Mouse (Mus musculus) left cerebral cortex, postnatal 25 days (tissue): ENCODE data around the gene Gipc3. TPM values are rescaled to one million over a fixed set of nuclear protein-coding genes. Genes with fewer than 3 reads are reported as not detected.

ENCODE experiments used
- DNase-seq, 2 experiments: peaks; one replicate each; pipeline ENCODE4 v3.0.0; 2022; ENCODE audit warnings: low spot score in 2 of 2, mixed read lengths in 1 of 2
- intact Hi-C: fragments of 180-260 bp; cut with DNase I; formaldehyde crosslinking; loops from one replicate; pipeline ENCODE4 v1.15.1; 2025
- total RNA-seq, 2 experiments: library from RNA; stranded (reverse); gene quantifications; 2 replicates each; pipeline ENCODE4 v1.2.3; 2021

The Gipc3 gene
- total RNA-seq, 2 experiments from 2014 or later: 0.92 to 0.96 TPM

DNA sequence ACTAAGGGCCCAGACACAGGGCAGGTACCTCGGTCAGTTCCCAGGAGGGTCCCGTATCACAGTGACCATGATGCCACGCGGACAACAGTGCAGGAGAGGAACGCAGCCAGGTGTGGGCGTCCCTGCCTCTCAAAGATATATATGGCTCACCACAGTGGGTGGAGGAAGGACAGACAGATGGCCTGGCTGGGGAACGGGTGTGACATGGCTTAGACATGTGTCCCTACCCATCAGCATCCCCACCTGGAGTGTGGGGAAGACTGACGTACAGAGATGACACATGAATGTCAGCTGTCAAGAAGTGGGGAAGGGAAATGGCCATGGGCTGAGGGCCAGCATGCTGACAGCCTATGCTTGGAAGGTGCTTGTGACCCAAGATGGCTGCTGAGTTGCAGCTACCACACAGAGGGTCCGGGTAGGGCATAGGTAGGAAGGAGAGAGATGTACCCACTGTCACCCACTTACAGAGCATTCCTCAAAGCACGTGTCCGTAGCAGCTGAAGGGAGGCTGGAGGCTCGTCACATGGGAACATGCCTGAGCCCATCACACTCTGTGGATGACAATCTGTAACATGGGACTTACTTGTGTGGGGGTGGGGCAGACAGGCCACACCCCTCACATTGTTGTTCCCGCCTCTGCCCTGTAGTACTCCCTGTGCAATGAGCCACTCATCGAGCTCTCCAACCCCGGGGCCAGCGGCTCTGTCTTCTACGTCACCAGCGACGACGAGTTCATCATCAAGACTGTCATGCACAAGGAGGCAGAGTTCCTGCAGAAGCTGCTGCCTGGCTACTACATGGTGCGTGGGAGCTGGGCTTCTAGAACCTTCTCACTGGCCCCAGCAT, 36.0 kb downstream of the Gipc3 start:
- intact Hi-C loops: loop anchor here (1.0 kb wide), 1 partner anchor 14 kb away; no protein-coding TSS in a partner anchor
- peak in 1 of 2 experiments; percentile 87 for DNase-seq

DNA sequence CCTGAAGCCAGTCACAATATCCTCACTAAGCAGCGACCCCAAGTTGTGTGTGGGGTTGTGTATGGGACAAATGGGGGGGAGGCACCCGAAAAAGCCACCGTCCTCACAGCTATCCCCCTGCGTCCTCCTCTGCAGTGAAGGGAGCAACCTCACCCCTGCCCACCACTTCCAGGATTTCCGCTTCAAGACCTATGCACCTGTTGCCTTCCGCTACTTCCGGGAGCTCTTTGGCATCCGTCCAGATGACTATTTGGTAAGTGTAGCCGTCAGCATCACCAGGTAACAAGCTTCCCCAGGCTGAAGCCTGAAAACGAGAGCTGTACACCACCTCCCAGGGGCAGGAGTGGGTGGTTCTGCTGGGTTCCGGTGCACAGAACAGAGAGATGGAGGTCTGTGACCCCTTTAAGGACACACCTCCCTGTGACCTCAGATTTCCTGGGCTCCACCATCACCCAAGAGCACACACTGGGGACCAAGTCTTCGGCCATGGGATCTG, 36.8 kb downstream of the Gipc3 start:
- intact Hi-C loops: no loop called here
- DNase-seq: no peak

DNA sequence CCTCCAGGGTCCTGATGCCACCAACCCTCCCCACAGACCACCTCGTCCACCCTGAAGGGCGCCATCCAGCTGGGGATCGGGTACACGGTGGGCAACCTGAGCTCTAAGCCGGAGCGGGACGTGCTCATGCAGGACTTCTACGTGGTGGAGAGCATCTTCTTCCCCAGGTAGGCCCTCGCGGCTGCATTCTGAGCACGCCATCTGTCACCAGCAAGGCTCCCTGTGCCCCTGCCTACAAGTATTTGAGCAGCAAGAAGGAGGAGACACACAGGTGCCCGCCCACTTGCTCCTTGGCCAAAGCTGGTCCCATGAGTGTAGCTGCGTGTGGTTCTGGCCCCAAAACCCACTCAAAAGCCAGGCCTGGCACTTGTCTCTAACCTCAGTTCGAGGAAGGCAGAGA, 37.4 kb downstream of the Gipc3 start:
- DNase-seq: no peak
- intact Hi-C loops: no loop called here

DNA sequence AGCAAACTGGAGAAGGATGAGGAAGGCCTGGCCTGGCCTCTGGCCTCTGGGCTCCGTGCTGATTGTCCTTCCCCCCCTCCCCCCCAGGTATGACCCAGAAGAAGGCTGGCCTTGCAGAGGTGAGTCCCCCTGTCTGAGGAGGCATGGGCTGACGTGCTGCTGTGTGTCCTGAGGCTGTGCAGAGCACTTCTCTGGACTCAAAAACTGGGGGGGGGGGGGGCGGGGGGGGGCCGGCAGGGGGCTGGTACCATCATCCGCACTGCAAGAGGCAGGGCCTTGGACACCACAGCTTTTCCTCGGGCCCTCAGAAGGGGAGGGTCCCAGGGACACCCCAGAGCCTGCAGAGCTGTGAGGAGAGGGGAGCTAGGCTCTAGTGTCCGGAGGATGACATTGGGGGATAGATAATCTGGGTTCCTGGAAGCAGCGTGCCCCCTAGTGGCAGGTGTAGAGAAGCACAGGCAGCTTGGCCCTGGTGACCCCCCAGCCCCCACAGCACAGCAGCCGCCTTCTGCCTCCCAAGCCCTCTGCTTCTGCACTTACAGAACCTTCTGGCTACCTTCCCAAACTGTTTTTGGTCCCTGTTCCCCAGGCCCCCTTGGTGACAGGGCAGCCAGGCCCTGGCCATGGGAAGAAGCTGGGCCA, 38.3 kb downstream of the Gipc3 start:
- DNase-seq: peak in 1 of 2 experiments; percentile 55
- intact Hi-C loops: no loop called here

DNA sequence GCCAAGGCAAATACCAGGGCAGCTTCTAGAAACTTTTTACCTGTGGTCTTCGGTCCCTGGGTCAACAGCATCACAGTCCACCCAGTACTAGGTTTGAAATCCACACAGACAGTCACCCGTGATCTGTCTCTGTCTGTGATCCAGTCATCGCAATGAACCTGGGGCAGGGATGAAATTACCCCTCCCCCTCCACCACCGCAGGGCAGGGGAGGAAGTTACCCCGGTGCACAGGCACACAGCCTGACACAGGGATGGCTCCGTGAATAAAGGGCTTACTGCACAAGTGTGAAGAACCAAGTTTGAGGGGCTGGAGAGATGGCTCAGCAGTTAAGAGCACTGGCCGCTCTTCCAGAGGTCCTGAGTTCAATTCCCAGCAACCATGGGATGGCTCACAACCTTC, 39.3 kb downstream of the Gipc3 start:
- no peak for DNase-seq
- intact Hi-C loops: no loop called here

DNA sequence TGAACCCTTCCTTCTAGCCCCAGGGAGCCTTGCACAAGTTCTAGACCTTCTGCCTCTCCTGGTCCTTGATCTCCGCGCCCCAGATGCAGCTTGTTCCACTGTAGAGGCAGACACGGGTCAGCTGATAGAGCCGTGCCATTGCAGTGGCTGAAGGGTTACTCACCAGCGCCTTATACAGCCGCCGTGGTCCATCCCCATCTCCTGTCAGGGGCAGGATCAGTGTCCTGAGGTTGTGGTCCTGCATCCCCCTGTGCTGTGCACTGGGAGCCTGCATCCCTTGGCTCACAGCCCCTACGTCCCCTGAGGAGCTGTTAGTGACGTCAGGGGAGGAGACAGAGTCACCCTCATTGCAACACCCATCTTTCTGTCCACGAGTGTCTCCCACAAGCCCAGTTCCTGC, 39.8 kb downstream of the Gipc3 start:
- intact Hi-C loops: no loop called here
- DNase-seq: no peak

DNA sequence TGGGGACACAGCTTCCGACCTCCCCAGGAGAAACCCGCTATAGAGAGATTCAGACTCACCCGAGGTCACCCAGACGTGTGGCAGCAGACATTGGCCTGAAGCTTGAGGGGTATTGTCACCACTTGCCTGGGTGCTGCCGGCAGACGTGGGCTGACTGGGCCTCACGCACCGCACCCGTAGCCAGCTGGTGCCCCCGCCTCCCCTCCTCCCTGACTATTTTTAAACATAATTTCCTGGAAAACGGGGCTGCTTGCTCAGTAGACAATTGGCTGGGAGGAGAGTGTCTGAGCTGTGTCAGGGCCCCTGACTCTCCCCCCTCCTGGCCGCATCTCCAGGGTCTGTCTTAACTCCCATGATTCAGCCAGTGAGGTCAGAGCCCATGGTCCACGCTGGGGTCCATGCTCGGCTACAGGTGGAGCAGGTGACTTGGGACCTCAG, 40.3 kb downstream of the Gipc3 start:
- DNase-seq: peak; percentile 72 to 91
- intact Hi-C loops: no loop called here

DNA sequence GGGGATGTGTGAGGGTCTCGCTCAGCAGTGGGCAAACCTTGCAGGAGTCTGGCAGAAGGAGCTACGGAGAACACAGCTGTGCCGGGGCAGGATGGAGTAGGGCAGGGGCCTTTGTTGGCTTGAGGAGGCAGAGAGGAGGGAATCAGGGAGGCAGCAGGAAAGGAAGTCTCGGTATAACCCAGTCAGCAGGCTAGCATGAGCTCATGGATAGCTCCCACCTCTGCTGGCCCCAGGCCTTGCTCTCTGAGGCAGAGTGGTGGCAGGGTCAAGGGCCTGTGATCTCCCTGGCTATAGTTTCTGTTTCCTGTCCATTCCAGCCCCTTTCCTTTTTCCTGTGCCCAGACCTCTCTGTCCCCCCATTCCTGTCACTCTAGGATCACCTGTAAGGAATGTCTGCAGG, 40.8 kb downstream of the Gipc3 start:
- DNase-seq: no peak

DNA sequence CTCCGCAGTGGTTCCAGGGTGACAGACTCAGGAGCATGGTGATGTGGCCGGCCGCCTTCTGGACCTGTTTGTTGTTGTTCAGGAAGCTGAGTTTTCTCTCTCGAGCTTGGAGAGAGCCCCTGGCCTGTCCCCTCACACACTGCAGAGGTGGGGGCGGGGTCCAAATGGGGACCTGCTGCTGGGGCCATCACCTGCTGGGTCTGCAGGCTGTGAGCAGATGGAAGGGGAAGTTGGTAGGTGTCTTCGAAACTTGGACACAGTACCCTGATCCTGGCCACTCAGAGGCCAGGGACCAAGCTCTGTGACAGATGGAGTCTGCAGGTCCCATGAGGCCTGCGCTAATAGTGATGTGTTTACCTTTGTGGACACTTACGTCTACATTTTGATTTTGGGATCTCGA, 41.7 kb downstream of the Gipc3 start:
- DNase-seq: no peak
- intact Hi-C loops: no loop called here

More for the DNA sequence above, 40.8 kb downstream of the Gipc3 start:
- intact Hi-C loops: no loop called here

DNA sequence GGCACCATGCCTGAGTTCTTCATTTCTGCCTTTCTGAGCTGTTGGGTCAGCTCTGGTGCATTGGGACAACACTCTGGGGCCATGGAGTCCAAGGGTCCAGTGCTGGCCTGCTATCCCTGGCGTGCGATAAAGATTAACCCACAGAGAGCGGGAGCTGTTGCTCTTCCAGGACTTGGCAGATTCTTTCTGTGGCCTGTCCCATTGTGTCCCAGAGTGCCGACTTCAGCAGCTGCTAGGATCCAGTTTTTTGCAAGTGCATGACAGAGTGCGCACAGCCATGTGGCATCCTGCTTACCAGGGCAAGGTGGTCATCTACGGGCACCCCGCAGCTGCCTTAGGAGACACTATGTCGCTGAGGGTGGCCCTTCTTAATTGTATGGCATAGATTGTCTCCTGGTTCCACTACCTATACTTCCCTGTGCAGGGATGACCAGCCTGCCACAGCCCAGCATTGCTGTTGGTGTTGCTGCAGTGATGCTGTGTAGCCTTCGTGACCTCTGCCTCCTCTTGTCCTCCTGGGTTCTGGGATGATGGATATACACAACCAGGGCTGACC, 42.6 kb downstream of the Gipc3 start:
- intact Hi-C loops: no loop called here
- no peak for DNase-seq

DNA sequence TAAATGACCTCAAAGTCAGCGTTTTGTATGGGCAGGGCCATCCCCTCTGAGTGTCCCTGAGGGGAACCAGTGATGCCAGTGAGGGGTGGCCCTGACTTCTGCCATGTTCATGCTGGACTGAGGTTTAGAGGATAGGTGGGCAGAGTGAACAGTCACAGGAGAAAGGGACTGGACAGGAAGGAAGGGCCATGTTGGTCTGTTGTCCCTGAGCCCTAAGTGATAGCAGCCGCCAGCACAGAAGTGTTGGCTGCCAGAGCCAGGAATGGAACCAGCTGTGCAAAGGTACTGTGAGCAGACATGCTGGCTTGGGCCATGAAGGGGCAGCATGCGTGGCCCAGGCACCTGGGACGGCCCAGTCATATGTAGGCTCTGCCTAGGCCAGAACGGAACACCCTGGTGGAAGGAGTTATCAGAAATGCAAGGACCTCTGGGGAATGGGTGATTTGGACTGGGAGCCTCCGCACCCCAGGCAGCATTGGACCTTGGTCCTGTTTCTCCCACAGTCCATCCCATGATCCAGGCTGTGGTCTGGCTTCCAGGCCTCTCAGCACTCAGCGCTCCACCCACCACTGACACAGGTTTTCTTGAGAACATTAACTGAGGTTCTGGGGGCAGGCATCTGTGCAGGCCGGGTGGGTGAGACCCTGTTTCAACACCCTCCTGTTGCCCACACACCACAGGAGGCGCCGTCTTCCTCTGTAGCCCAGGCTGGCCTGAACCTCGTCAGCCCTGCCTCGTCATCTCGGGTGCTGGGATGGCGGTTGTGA, 43.3 kb downstream of the Gipc3 start:
- intact Hi-C loops: no loop called here
- DNase-seq: no peak

DNA sequence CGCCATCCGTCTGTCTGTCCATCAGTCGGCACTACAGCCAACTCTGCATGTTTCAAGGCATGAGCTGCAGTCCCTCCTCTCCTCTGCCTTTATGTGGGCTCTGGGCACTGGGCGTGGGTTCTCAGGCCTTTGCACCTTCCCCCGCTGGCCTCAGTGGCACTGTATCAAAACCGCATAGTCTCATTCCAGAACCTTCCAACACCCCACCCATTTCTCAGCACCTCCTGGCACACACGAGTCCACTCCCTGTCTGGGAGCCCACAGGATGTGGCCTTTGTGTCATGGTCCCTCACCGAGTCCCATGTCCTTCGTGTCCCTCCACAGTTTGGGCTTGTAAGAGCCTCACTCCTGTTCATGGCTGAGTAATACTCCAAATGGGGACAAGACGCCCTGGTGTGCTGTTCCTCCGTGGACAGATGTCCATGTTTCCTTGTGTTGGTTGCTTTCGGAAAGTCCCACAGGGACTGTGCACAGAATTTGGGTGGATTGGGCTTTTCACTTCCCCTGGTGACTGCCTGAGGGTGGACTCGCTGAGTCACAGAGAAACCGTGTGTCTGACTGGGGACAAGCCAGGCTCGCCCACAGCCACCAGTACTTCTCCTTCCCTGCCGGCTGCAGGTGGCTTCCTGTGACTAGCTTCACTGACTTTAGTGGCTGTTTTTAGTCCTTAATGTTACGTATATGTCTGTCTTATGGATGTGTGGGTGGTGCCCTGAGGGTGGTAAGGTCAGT, 44.5 kb downstream of the Gipc3 start:
- peak in 1 of 2 experiments; percentile 93 for DNase-seq
- intact Hi-C loops: no loop called here

DNA sequence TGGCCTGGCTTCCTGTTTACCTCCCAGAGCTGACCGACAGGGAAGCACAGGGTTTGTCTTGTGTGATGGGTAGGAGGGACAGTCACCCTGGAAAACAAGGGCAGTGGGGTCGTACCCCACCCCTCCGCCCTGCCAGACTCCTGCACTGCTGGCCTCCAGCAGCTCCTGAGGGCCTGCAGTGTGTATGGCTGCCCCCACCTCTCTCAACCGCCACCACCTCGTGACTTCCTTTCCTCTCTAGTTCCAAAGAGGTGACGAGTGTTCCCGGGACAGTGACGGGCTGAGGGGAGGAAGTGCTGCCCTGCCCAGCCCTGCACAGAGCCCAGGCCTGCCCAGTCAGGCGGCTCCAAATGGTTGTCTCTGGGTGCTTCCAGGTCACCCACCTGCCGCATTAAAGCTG, 45.2 kb downstream of the Gipc3 start:
- no peak for DNase-seq
- intact Hi-C loops: no loop called here

DNA sequence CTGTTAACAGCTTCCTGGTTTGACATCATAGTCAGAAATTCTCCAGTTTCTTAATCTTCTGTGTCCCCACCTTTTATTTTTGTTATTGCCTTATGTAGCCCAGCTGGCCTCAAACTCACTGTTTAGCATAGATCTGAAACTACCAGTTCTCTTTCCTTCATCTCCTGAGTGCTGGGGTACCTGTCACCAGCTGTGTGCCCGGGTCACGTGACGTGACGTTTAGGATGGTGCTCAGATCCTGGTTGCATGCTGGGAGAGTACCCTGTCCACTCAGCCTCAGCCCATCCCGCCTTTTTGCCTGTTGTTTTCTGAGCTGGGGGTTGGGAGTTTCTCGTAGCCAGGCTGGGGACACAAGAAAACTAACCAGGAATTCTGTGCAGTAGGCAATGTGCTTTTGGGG, 45.8 kb downstream of the Gipc3 start:
- intact Hi-C loops: no loop called here
- no peak for DNase-seq

DNA sequence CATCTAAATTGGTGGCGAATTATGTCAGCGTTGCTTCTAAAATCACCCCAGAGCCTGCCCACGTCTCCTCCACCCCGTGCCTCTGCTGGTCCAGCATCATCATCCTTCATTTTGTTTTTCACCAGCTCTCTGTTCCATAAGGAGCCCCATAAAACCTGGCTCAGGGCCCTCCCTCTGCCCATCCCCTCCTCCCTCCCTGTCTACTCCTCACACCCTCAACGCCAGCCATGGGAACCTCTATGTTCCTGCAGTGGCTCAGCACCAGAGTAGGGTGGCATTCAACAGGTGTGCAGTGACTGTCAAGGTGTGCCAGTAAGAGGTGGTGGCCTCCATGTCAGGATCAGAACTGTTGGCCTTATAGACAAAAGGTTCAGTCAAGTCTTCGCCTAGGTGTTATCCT, 47.9 kb downstream of the Gipc3 start:
- intact Hi-C loops: no loop called here
- DNase-seq: peak in 1 of 2 experiments; percentile 88

DNA sequence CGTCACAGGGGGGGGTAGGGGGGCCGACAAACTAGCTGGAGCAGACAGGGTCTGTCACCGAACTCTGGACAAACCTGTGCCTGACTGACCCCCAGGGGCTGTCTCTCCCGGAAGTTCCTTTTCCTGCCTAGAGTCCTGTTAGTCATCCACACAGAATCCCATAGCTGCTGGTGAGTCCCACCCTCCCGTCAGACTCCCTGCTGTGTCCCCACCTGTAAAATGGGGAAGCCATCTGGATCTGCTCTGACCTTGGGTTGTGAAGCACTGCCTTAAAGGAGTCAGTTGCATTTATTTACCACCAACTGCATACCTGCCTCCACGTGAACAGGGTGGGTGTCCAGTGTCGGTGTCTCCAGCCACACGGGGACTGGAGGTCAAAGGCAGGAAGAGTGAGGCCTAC, 48.6 kb downstream of the Gipc3 start:
- no peak for DNase-seq
- intact Hi-C loops: no loop called here

DNA sequence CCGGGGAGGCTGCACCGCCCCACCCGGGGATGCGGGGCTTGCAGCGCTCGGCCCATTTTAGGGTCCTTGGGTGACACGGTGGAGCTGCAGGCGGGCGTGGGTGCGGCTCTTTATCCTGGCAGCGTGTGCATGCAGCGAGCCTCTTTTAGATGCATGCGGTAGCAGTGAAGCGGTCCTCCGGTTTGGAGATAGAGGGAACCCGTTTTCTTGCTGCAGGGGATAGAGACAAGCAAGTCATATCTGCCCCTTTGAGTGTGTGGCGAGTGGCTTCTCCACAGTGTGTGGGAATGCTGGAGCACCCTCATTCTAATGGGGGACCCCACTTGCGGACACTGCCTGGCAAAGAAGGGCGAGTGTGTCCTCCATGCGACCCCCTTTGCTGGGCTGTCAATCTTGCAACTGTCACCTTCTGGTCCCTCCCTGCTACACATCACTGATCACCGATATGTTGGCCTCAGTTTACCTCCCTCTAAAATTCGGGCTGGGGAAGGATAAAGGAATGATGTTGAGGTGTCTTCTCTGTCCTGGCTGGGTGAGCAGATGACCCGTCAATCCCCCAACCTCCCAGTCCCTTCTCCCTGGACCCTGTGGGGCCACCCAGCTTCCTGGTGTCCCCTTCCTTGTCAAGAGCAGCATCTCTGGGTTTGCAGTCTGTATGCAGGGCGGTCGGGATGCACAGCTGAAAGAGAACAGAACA, 49.6 kb downstream of the Gipc3 start:
- intact Hi-C loops: loop anchor here (1.0 to 2.0 kb wide), 2 partner anchors 14 to 23 kb away; no protein-coding TSS in a partner anchor
- no peak for DNase-seq

DNA sequence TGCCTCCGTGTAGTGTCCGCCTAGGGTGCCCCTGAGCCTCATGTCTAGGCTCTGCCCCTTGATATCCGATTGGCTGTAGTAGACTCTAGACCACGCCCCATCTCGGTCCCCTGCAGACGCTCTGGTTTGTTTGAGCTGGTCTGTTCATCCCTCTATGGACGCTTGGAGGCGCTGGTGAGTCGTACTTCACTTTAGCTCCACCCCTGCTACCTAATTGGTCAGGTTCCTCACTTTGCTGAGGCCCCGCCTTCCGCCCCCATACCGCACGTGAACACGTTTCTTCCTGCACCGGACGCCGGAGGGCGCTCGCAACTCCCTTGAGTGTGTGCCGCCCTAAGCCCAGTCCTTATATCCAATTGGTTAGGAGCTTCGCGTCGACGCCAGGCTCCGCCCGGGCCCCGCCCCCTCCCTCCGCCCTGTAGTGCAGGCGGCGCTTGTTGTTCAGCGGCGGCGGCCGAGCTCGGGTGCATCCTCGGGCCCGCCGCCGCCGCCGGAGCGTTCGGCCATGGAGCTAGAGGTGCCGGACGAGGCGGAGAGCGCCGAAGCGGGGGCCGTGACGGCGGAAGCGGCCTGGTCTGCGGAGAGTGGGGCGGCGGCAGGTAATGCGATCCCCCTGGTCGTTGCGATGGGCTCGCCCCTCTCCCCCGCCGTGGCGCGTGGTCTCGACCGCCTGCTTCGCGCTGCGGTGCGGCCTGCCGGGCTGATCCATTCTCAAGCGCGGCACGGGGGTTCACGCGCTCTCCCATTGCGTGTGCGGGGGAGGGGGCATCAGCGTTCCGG, 50.3 kb downstream of the Gipc3 start, which contains the start of gene Pip5k1c:
Gene Pip5k1c (plus strand): TSS at position 410 of the 780 bp plus-strand sequence.
- intact Hi-C loops: loop anchor here (1.0 to 2.0 kb wide), 2 partner anchors 15 to 24 kb away; no protein-coding TSS in a partner anchor
- peak; percentile 99 to 100 for DNase-seq
